Mouse (Mus musculus) sigmoid colon, adult 10 weeks (tissue): Measurements from ENCODE around the gene Gm9944. TPM values are rescaled to one million over a fixed set of nuclear protein-coding genes. Genes with fewer than 3 reads are reported as not detected.

ENCODE experiments used
- polyA plus RNA-seq: library from polyadenylated mRNA; stranded (reverse); fragments of 350-450 nt; fragmentation: Illumina TruSeq; extraction: RNeasy Lipid Tissue Mini Kit (QIAGEN cat#74804); gene quantifications from one replicate; pipeline ENCODE4 v1.2.3, GENCODE M21; 2014; ENCODE audit warnings: low read depth, low replicate concordance

Gene Gm9944
- not detected for polyA plus RNA-seq

DNA sequence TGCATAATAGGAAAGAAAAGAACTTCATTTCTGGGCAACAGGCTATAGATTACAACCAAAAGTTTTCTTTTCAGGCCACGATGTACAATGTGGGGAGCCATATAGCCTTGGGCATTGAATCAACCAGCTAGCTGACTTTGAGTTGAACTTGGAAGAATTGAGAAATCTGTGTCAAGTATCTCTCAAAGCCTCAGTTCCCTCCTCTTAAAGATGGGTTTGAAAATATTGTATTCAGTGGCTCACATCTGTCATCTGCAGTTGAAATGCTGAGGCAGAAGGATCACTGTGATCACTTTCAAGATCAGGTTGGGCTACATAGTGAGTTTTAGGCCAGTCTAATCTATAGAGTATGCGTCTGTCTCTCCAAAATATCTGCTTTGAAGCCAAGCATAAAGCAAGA lies at the start of gene Gm9944:
TSS of gene Gm9944 (minus strand) at position 101 of the 400 bp plus-strand sequence.

GRCm38 (mm10) chr4:144463656-144464055 lies 10.5 kb upstream of the Gm9944 start, which contains the start of gene Aadacl3:
Aadacl3 (minus strand) TSS chr4:144463756.

DNA sequence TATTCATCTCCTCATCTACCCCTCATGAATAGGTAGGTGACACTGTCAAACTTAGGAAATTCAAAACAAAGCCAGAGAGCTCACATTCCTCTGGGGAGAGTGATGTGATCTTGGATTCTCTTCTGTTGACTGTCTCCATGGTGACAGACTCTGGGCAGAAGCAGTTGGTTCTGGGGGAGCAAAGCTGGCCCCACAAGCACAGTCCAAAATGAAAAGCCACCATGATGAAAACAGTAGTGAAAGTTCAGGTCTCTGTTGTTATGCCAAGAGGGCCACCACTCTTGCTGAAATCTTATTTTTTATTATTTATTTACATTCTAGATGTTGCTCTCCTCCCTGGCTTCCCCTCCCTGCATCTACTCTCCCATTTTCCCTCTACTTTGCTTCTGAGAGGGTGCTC lies 14.4 kb downstream of the Gm9944 start, which contains the start of gene 1700012P22Rik:
TSS of gene 1700012P22Rik (minus strand) at position 101 of the 400 bp plus-strand sequence.

DNA sequence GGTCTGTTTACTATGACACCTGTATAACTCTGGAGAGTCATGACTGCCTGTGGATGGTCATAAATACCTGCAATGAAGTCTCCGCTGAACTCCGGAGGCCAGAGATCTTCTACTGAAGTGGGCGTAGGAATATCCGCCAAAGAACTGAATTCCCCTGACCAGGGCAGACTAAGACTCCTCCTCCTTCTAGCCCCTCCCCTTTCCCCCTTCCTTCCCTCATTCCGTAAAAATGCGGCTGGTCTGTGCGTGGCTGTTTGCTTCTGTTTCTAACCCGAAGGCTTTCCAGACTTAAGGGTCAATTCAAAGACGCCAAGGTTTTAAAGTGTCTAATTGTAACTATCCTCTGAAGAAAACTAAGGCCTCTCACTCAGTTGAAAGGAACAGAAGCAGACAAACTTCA lies 44.8 kb downstream of the Gm9944 start, which contains the start of gene Pramef12:
TSS of gene Pramef12 (minus strand) at position 175 of the 400 bp plus-strand sequence.

Other genes with a start within 250 kb of the Gm9944 start
- gene C87977, start 240.0 kb downstream of the Gm9944 start, polyA plus RNA-seq: not detected
- not detected for gene Pramel5, start 172.8 kb downstream of the Gm9944 start, polyA plus RNA-seq
- not detected for gene Gm13128, start 123.1 kb downstream of the Gm9944 start, polyA plus RNA-seq
- gene Gm13119, start 95.4 kb downstream of the Gm9944 start, polyA plus RNA-seq: not detected
- not detected for gene Pramef20, start 75.4 kb downstream of the Gm9944 start, polyA plus RNA-seq
- gene Pramef12, start 44.9 kb downstream of the Gm9944 start, polyA plus RNA-seq: not detected
- not detected for gene 1700012P22Rik, start 14.5 kb downstream of the Gm9944 start, polyA plus RNA-seq
- gene Aadacl3, start 10.4 kb upstream of the Gm9944 start, polyA plus RNA-seq: not detected
- not detected for gene 9430007A20Rik, start 66.5 kb upstream of the Gm9944 start, polyA plus RNA-seq
- not detected for gene Gm13124, start 111.8 kb upstream of the Gm9944 start, polyA plus RNA-seq
- gene Aadacl4, start 160.4 kb upstream of the Gm9944 start, polyA plus RNA-seq: not detected
- gene Gm436, start 233.1 kb upstream of the Gm9944 start, polyA plus RNA-seq: not detected